Mouse (Mus musculus) heart, postnatal 0 days (tissue): ENCODE data around the gene Rnaseh2b.

Source experiments
- CTCF ChIP-seq: IDR thresholded peaks from 2 replicates; pipeline ENCODE4 v1.5.1; 2016; ENCODE audit warnings: antibody characterized with exemption, control low read depth, low read depth
- EP300 ChIP-seq: IDR thresholded peaks from 2 replicates; pipeline ENCODE4 v1.6.1; 2016; ENCODE audit warnings: antibody characterized with exemption, low read depth

- TF ChIP-seq CTCF (no peak), EP300 (no peak)
Observed at GRCm38 (mm10) chr14:62341887-62342642, 49.7 kb downstream of the Rnaseh2b start.
